Mouse (Mus musculus) layer of hippocampus, adult 9-11 months (tissue): ENCODE measurements around the gene Dnah12.
"Not testable (repeated sequence)": the region's sequence is repeated elsewhere in the genome, so short reads cannot be mapped to it uniquely, and the experiment has no call there.

ENCODE experiments used
- DNase-seq: peaks from one replicate; pipeline ENCODE4 v3.0.0; 2022

The Dnah12 gene

DNA sequence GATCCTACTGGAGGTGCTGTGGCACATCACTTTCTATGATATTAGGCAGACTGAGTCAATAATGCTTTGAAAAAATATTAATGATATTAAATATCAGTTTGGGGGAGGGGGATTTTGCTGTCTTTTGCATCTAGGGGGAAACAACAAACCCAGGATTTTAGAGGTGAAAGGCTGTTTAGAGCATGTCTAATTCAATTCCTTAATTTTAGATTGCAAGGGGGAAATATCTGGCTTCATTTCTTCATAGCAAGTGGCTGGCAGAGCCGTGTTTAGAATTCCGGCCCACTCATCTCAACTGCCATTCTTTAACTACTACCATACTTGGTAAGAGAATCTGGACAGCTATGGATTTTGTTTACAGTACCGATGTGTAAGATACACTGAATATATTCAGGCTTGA lies at the start of gene Dnah12:
Gene Dnah12 (plus strand): TSS at position 301 of the 400 bp plus-strand sequence.
- no peak for DNase-seq

DNA sequence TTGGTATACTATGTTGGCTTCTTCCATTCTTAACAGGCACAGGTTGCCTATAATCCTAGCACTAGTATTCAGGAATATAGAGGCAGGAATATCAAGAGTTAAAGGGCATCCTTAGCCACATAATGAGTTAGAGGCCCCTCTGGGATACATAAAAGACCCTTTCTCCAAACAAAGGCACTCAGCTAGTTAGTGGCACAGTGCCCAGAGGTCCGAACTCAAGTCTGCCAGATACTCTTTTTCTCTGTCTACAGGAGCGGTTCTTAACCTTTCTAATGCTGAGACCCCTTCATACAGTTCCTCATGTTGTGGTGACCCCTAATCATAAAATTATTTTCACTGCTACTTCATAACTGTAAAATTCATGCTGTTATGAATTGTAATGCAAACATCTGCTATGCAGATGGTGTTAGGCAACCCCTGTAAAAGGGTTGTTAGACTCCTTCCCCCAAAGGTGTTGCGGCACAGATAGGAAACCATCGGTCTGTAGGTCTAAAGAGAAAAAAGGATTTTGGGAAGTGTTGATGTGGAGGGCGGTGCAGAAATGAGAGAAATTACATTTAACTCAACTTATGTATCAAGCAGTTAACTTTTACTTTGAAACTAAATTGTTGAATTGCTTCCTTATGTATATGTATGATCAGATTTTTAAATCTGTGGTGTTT lies 47.0 kb upstream of the Dnah12 start:
- DNase-seq: no peak

- no peak for DNase-seq
These were observed 45.3 kb upstream of the Dnah12 start for GRCm38 (mm10) chr14:26647811-26648210.

- no peak for DNase-seq
These were observed 41.2 kb upstream of the Dnah12 start for GRCm38 (mm10) chr14:26651901-26652300.

- no peak for DNase-seq
These were observed 34.9 kb upstream of the Dnah12 start for GRCm38 (mm10) chr14:26658178-26658577.

DNA sequence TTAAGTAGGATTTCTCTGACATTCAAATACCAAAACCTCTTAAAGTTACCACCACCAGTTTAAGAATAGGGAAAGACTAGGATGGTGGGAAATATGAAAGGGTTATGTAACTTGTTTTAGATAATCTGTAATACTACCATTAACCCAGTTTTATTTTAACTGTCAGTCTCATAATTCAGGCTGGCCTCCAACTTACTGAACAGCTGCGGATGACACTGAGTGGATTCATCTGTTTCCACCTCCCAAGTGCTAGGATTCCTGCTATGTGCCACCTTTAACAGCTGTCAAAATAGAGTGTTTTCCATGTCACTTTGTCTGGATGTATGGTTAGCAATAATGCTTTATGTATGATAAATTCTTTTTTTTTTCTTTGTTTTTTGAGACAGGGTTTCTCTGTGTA lies 32.8 kb upstream of the Dnah12 start:
- DNase-seq: no peak

- no peak for DNase-seq
These were observed 31.1 kb upstream of the Dnah12 start for GRCm38 (mm10) chr14:26662016-26662415.

- no peak for DNase-seq
These were observed 30.6 kb upstream of the Dnah12 start for GRCm38 (mm10) chr14:26662488-26662887.

- no peak for DNase-seq
These were observed 29.2 kb upstream of the Dnah12 start for GRCm38 (mm10) chr14:26663851-26664250.

- no peak for DNase-seq
These were observed 25.1 kb upstream of the Dnah12 start for GRCm38 (mm10) chr14:26667991-26668370.

DNA sequence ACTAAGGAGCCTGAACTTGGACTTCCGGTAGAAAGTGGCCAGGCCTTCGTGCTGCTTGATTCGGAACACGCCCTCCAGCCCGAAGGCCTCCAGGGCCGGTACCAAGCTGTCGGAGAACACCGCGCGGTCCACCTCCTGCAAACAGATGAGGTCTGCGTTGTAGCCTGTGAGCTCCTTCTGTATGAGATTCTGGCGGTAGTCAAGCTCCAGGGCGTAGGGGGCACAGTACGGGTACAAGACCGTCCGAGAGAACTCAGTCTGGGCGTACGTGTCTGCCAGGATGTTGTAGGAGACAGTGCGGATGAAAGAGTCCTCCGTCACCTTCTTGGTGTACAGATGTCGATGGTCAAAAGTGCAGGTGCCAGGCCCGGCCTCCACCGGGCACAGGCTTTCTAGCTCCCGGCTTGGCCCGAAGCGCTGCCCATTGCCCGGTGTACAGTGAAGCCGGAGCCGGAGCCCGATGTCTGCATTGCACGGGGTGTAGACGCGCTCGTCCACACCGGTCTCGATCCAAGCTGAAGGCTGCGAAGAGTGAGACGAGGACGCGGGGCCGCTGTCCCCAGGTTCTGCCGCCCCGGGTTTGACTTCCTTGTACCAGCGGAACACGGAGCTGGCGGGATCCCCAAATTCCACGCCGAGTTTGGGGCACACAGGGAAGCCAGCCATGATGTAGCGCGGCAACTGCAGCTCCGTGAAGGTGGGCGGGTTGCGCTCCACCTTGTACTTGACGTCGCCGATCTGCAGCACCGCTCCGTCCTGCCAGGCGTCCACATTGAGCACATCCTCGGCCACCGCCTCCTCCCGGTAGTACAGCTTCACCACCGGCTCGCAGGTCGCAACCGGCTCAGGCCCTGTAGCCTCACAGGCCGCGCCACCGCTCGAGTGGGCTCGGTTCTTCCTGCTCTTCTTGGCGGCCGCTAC lies 24.4 kb upstream of the Dnah12 start:
- DNase-seq: peak; percentile 57

DNA sequence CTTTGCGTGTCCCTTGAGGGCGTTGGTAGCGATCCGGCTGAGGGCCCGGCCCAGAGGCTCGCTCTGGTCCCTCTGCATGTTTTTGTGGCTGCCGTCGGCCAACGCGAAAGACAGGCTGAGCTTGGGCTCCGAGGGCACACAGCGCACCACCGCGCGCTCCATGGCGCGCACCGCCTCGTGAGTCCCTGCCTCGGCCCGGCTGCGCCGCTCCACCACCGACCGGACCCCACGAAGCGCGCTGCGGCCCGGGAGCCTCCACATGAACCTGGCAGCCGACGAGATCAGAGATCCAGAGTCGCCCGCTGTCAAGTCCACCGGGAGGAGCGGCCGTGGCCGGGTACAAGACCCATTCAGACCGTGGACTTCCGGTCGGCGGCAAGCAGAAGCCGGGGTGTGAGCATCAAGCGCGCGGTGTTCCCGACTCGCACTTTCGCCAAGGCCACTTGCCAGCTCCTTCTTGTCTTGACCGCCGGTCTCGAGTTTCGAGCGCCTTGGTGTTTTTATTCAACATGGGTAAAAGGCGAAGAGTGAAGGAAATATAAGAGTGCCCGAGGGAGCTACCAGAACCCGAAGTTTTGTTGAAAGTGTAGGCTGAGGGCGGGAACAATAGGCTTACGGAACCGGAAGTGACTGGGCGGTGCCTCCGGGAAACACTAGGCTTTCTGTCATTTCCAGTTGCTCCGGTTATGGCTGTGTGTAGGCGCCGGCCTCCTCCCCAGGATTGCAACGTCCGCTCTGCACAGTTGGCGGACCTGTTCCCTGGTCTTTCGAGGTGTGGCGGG lies 23.6 kb upstream of the Dnah12 start, which contains the start of gene Pde12:
Gene Pde12 (minus strand): TSS at position 592 of the 782 bp plus-strand sequence.
- peak; percentile 91 for DNase-seq

GRCm38 (mm10) chr14:26670964-26671363 lies 22.1 kb upstream of the Dnah12 start:
- no peak for DNase-seq

DNA sequence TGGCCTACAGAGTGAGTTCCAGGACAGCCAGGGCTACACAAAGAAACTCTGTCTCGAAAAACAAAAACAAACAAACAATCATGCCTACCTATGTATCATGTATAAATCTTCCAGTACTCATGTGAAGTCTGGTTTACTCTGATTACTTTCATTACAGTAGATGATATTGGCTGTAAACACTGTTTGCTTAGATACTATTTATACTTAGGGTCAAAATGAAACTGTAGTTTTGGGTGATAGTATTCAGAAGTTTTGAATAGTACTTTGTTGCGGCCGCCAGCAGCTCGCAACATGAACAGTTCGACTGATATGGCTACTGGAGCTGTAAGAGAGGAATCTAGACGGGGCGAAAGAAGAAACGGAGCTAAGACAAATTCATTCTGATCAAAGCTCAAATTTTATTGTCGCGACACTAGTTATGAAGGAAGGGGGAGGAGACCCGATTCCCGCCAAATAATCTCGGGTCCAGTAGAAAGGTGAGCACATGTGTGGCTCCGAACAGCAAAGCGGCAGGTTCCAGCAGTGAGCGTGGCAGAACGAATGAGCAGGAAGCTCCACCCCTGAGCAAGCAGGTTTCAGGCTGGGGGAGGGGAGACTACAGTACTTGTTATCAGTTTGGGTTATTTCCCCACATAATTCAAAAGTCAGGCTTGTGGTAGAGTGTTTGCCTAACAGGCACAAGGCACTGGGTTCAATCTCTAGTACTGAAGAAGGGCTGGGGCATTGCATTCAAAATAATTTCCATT lies 21.0 kb upstream of the Dnah12 start:
- not testable (repeated sequence) for DNase-seq

- DNase-seq: not testable (repeated sequence)
These were observed 18.5 kb upstream of the Dnah12 start for GRCm38 (mm10) chr14:26674476-26675169.

DNA sequence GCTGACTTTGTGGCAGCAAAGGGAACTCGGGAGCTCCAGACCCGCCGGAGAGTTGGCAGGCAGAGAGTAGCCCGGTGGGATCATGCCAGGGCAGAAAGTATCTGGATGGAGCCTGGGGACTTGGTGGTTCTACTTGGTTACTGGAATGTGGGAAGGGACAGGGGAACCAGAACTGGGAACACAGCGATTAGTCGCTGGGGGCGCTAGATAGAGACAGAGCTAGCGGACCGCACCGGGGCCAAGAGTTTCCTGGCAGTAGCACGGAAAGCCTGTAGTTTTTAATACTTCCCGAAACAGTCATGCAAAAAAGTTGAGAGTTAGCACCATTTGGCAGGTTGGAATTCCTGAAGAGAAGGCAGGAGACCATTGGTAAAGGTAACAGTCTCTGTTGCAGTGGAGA lies 17.7 kb upstream of the Dnah12 start:
- DNase-seq: no peak

DNA sequence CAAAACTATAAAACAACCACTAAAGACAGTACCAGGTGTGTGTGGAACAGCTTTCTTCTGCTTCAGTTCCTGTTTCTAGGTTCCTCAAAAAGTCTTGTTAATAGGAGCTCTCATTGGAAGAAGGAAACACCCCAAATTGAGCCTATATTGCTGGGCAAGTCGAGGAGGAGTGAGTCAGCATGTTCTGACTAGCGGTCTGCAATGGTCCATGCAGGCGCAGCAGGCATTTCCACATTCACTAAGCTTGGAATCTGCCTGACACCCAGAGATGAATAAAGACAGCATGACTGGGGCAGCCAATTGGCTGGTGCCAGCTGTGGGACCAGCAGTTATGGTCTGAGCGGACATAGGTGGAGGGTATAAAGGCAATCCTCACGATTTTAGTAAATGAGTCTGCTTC lies 17.3 kb upstream of the Dnah12 start:
- DNase-seq: no peak

GRCm38 (mm10) chr14:26690727-26691126 lies 2.3 kb upstream of the Dnah12 start:
- DNase-seq: no peak

GRCm38 (mm10) chr14:26691363-26691762 lies 1.7 kb upstream of the Dnah12 start:
- DNase-seq: no peak

DNA sequence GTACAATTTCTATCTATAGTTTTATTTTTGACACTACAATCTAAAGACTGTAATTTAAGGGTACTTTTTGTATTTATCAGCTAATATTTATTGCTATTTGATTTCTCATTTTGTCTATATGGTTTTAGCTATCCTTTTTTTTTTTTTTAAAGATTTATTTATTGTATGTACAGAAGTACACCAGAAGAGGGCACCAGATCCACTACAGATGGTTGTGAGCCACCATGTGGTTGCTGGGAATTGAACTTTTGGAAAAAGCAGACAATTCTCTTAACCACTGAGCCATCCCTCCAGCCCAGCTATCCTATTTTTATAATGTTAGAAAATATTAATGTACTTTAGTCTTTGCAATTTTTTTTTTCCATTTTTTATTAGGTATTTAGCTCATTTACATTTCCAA lies 4.8 kb downstream of the Dnah12 start:
- DNase-seq: no peak

DNA sequence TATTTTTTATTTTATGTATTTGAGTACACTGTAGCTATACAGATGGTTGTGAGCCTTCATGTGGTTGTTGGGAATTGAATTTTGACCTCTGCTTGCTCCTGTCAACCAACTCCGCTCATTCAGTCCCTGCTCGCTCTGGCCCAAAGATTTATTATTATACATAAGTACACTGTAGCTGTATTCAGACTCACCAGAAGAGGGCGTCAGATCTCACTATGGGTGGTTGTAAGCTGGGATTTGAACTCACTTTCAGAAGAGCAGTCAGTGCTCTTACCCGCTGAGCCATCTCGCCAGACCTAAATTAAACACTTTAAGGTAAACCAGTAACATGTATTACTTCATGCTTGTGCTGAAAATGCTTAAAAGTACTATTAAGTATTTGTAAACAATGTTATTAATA lies 12.2 kb downstream of the Dnah12 start:
- not testable (repeated sequence) for DNase-seq

GRCm38 (mm10) chr14:26719696-26720095 lies 26.6 kb downstream of the Dnah12 start:
- DNase-seq: not testable (repeated sequence)
